Mouse (Mus musculus) hematopoietic stem cell, adult 5-6 weeks (primary cell): ENCODE measurements around the gene Dph1. TPM values are rescaled to one million over a fixed set of nuclear protein-coding genes. Genes with fewer than 3 reads are reported as not detected.
A peak's percentile ranks its signal among the peaks of the same experiment; 100 is the strongest.

Experiments
- ATAC-seq, 2 experiments: fragments of 125-278 bp in 1 of 2; replicated peaks in 1 of 2; 2 replicates each; pipeline ENCODE4 v1.8.0; 2016 to 2017; ENCODE audit warnings: inconsistent platforms in 2 of 2, mild to moderate bottlenecking in 2 of 2, moderate number of reproducible peaks in 2 of 2, low read depth in 1 of 2, moderate TSS enrichment in 1 of 2; ENCODE audit not compliant: low FRiP score in 2 of 2, poor library complexity in 2 of 2, severe bottlenecking in 2 of 2, insufficient read depth in 1 of 2, low TSS enrichment in 1 of 2
- total RNA-seq: library from RNA; stranded (forward); fragments of 172-1452, 232-1000 nt; gene quantifications from 2 replicates; pipeline ENCODE4 v1.2.3, GENCODE M21; 2017

The Dph1 gene
- total RNA-seq, 1 experiment from 2014 or later = 14.0 TPM

GRCm38 (mm10) chr11:75167643-75168589, 23.1 kb downstream of the Dph1 start:
- no peak for ATAC-seq

- ATAC-seq = no peak
Measured at GRCm38 (mm10) chr11:75166861-75167642, 24.0 kb downstream of the Dph1 start.

GRCm38 (mm10) chr11:75166193-75166842, 24.7 kb downstream of the Dph1 start:
- no peak for ATAC-seq

GRCm38 (mm10) chr11:75165441-75166192, 25.4 kb downstream of the Dph1 start:
- ATAC-seq = peak; percentile 50 to 57

- ATAC-seq = peak; percentile 73 to 74
Measured at GRCm38 (mm10) chr11:75164750-75165149, 26.3 kb downstream of the Dph1 start.

GRCm38 (mm10) chr11:75164051-75164450, 27.0 kb downstream of the Dph1 start:
- ATAC-seq = no peak

GRCm38 (mm10) chr11:75163379-75163778, 27.7 kb downstream of the Dph1 start:
- ATAC-seq = no peak

- no peak for ATAC-seq
Measured at GRCm38 (mm10) chr11:75162591-75163080, 28.4 kb downstream of the Dph1 start.

GRCm38 (mm10) chr11:75161417-75162008, 29.5 kb downstream of the Dph1 start:
- ATAC-seq = no peak

GRCm38 (mm10) chr11:75160954-75161353, 30.1 kb downstream of the Dph1 start:
- ATAC-seq = no peak

GRCm38 (mm10) chr11:75159564-75159963, 31.5 kb downstream of the Dph1 start:
- 0 out of 4 replicates have a peak, but pooled peaks of 1 of the 2 experiments have one; percentile 28 for ATAC-seq

- ATAC-seq = peak; percentile 22 to 40; a peak in 1 of 4 replicates
Measured at GRCm38 (mm10) chr11:75158432-75158831, 32.6 kb downstream of the Dph1 start.

- ATAC-seq = no peak
Measured at GRCm38 (mm10) chr11:75157901-75158300, 33.1 kb downstream of the Dph1 start.

GRCm38 (mm10) chr11:75157037-75157436, 34.0 kb downstream of the Dph1 start:
- ATAC-seq = no peak

- ATAC-seq = no peak
Measured at GRCm38 (mm10) chr11:75156416-75156815, 34.6 kb downstream of the Dph1 start.

GRCm38 (mm10) chr11:75155985-75156384, 35.1 kb downstream of the Dph1 start:
- ATAC-seq = no peak
